Mouse (Mus musculus): ENCODE results near the gene Nt5c3b.
A peak's percentile ranks its signal among the peaks of the same experiment; 100 is the strongest.

The Nt5c3b gene

DNA sequence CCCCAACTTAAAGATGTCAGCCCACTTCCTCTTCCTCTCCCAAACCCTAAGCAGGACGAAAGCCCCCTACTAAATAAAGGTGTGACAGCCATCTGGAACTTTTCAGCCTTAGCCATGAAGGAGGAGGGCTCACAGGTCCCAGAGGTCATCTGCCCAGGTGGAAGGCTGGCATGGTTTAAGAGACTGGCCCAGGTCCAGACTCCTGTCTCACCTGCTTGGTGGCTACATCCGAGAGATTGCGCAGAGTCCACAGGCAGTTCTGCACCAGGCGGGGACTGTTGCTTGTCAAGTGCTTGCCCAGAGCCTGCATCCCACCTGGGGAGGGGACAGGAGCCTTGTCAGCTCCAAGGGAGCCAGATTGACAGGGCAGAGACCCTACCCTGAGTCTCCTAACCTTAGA lies 62.3 kb downstream of the Nt5c3b start:
- DNase-seq (ENCODE audit: low spot score in 2 of 2), result no peak

DNA sequence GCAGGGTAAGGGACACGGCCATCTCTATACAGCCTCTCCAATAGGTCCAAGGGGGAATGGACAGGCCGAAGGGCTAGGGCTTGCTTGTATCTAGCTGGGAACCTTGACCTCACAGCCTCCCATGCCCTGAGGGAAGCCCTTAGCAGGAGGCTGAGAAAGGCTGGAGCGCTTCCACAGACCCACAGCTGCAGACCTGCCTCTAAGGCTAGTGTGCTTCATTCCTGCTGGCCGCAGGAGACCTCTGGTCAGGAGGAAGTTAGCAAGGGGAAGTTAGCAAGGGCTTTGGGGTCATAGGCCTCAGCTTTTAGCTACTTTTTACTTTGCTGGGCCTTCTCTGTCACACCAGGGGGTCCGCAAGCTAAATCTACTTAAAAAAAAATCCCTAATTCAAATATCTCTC lies 63.2 kb downstream of the Nt5c3b start:
- DNase-seq (ENCODE audit: low spot score in 2 of 2), result no peak

DNA sequence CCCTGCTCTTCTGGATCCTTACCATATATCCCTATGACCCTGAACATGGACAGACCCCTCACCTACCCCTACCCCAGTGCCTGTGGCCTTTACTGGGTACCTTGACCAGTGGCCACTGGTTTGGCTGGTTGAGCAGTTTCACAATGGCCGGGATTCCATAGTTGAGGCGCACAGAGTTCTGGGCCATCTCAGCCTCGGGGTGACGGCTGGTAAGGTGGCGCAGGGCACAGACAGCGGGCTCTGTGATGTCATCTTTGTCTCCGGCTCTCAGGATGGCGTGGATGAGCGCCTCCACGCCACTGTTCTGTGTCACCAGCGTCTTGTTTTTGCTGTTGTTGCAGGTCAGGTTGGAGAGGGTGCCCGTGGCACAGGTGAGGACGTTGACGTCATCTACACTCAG lies 63.6 kb downstream of the Nt5c3b start:
- no peak for DNase-seq (ENCODE audit: low spot score in 2 of 2)

DNA sequence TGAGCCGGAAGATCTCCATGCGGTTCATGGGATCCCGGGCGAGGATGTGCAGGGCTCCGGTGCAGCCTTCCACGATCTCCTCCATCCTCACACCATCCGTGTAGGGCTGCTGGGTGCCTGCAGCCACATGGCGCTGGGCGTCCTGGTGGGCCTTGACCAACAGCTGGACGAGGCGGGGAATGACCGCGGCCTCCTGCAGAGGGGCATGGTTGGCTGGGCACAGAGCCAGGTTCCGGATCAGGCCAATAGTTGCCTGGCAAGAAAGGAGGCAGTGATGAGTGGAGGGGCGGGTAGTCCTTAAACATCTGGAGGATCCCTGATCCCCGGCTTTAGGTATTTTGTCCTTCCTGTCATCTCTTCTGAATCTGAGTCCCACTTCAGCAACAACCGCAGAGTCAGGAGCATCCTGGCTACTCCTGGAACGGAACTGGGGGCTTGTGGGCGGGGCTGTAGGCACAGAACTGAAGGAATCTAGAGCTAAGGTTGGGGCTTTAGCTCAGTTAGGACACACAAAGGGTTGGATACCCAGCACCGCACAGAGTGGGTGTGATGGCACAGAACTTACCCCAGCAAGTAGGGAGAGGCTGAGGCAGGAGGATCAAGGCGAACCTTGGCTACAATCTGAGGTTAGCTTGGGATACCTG lies 64.7 kb downstream of the Nt5c3b start:
- DNase-seq (ENCODE audit: low spot score in 2 of 2), result no peak

DNA sequence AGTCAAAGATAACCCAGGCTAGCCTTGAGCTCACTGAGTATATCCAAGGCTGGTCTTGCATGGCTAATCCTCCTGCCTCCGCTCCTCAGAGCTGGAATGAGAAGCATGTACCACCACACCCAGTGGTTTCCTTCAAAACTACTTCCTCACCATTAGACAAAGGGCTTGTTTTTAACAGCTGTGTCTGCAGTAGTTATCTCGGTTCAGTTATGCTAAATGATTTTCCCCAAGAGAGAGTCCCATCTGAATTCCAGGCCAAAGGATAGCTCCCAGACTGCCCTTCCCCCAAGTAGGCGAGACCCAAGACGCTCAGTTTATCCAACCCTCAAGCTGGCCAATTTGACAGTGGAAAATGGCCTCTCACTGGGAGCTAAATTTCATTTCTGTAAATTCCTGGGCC lies 65.6 kb downstream of the Nt5c3b start:
- DNase-seq (ENCODE audit: low spot score in 2 of 2), result peak; percentile 52 to 74

- DNase-seq (ENCODE audit: low spot score in 2 of 2), result no peak
Observed at GRCm38 (mm10) chr11:100375127-100375526, 66.5 kb downstream of the Nt5c3b start.

Data from heart, adult 9 months (tissue).